Mouse (Mus musculus) CH12.LX (cell line): ENCODE measurements around the gene Dpyd. TPM values are rescaled to one million over a fixed set of nuclear protein-coding genes. Genes with fewer than 3 reads are reported as not detected.

Source experiments
- DNase-seq: peaks from one replicate; pipeline ENCODE4 v3.0.0-alpha.2; 2013; ENCODE audit errors: extremely low read depth
- H3K27ac ChIP-seq: 2 replicates; pipeline ENCODE4 v1.5.1; 2012; ENCODE audit warnings: low read depth, mild to moderate bottlenecking, control low read depth, moderate library complexity; ENCODE audit not compliant: insufficient read depth
- H3K27me3 ChIP-seq: replicated peaks from 2 replicates; pipeline ENCODE3; 2012; ENCODE audit warnings: inconsistent platforms
- H3K36me3 ChIP-seq, 2 experiments: replicated peaks in 1 of 2; 2 replicates each; pipeline versions ENCODE3 to v1.6.1; 2012; ENCODE audit warnings: inconsistent platforms in 1 of 2, low read length in 1 of 2, mild to moderate bottlenecking in 1 of 2, mixed read lengths in 1 of 2, moderate library complexity in 1 of 2; ENCODE audit not compliant: control insufficient read depth in 1 of 2, insufficient read depth in 1 of 2
- H3K4me1 ChIP-seq, 2 experiments: 2 replicates each; pipeline ENCODE4 v1.6.1; 2012; ENCODE audit warnings: inconsistent platforms in 1 of 2, moderate library complexity in 1 of 2; ENCODE audit not compliant: insufficient read depth in 2 of 2, control insufficient read depth in 1 of 2
- H3K4me2 ChIP-seq: 2 replicates; pipeline ENCODE4 v1.6.1; 2012; ENCODE audit warnings: low read depth, mild to moderate bottlenecking, control low read depth; ENCODE audit not compliant: poor library complexity, insufficient read depth, severe bottlenecking
- H3K4me3 ChIP-seq, 3 experiments: fragments of 150-350 bp in 1 of 3; sonication (generic) in 1 of 3; replicated peaks in 1 of 3; 2 replicates each; pipeline versions ENCODE3 to v1.5.1; 2011 to 2012; ENCODE audit warnings: low read depth in 2 of 3, low read length in 2 of 3, mild to moderate bottlenecking in 2 of 3, moderate library complexity in 2 of 3, control low read depth in 1 of 3, improper control_type of control experiment in 1 of 3, inconsistent platforms in 1 of 3, mixed read lengths in 1 of 3; ENCODE audit not compliant: poor library complexity in 1 of 3
- H3K79me2 ChIP-seq: replicated peaks from 2 replicates; pipeline ENCODE4 v1.6.1; 2012; ENCODE audit warnings: mild to moderate bottlenecking, moderate library complexity; ENCODE audit not compliant: control insufficient read depth, poor library complexity, insufficient read depth, severe bottlenecking; ENCODE audit errors: extremely low read depth
- H3K9ac ChIP-seq: 2 replicates; pipeline ENCODE4 v1.6.1; 2012; ENCODE audit warnings: low read depth, mild to moderate bottlenecking, control low read depth, moderate library complexity; ENCODE audit not compliant: insufficient read depth
- H3K9me3 ChIP-seq: replicated peaks from 2 replicates; pipeline ENCODE3; 2012; ENCODE audit warnings: low read length, inconsistent platforms, mixed read lengths
- CHD1 ChIP-seq: IDR thresholded peaks from 2 replicates; pipeline ENCODE4 v1.6.1; 2012; ENCODE audit warnings: low read depth, low read length, improper control_type of control experiment, inconsistent platforms
- ELF1 ChIP-seq: IDR thresholded peaks from 2 replicates; pipeline ENCODE4 v1.6.1; 2014; ENCODE audit warnings: low read depth, mild to moderate bottlenecking, inconsistent platforms, low read length, improper control_type of control experiment
- EP300 ChIP-seq: IDR thresholded peaks from 2 replicates; pipeline ENCODE4 v1.6.1; 2011; ENCODE audit warnings: low read length, improper control_type of control experiment
- GABPA ChIP-seq: IDR thresholded peaks from 2 replicates; pipeline ENCODE4 v1.6.1; 2012; ENCODE audit warnings: low read depth, low read length, improper control_type of control experiment, inconsistent platforms; ENCODE audit not compliant: insufficient replicate concordance
- IRF4 ChIP-seq: IDR thresholded peaks from 2 replicates; pipeline ENCODE4 v1.6.1; 2014; ENCODE audit warnings: low read depth, mild to moderate bottlenecking, inconsistent platforms, low read length, improper control_type of control experiment
- JUND ChIP-seq: conservative IDR thresholded peaks from 2 replicates; pipeline ENCODE4 v1.6.1; 2011; ENCODE audit warnings: low read depth, low read length, improper control_type of control experiment
- MAZ ChIP-seq: IDR thresholded peaks from 2 replicates; pipeline ENCODE4 v1.6.1; 2012; ENCODE audit warnings: low read depth, mild to moderate bottlenecking, inconsistent platforms, low read length, improper control_type of control experiment, moderate library complexity
- MEF2A ChIP-seq: IDR thresholded peaks from 2 replicates; pipeline ENCODE4 v1.6.1; 2014; ENCODE audit warnings: low read depth, mild to moderate bottlenecking, inconsistent platforms, low read length, improper control_type of control experiment, borderline replicate concordance
- MYC ChIP-seq: IDR thresholded peaks from 2 replicates; pipeline ENCODE4 v1.6.1; 2011; ENCODE audit warnings: low read depth, mild to moderate bottlenecking, improper control_type of control experiment, low read length
- POLR2A ChIP-seq: IDR thresholded peaks from 2 replicates; pipeline ENCODE4 v1.6.1; 2011; ENCODE audit warnings: low read depth, mild to moderate bottlenecking, improper control_type of control experiment, low read length
- POLR2AphosphoS2 ChIP-seq: IDR thresholded peaks from 2 replicates; pipeline ENCODE4 v1.6.1; 2011; ENCODE audit warnings: low read depth, low read length, improper control_type of control experiment
- RCOR1 ChIP-seq: conservative IDR thresholded peaks from 2 replicates; pipeline ENCODE4 v1.6.1; 2012; ENCODE audit warnings: low read depth, mild to moderate bottlenecking, inconsistent platforms, low read length, improper control_type of control experiment
- SMC3 ChIP-seq: IDR thresholded peaks from 2 replicates; pipeline ENCODE4 v1.6.1; 2011; ENCODE audit warnings: low read depth, low read length, improper control_type of control experiment
- TCF12 ChIP-seq: IDR thresholded peaks from 2 replicates; pipeline ENCODE4 v1.6.1; 2014; ENCODE audit warnings: low read depth, mild to moderate bottlenecking, inconsistent platforms, low read length, improper control_type of control experiment
- UBTF ChIP-seq: IDR thresholded peaks from 2 replicates; pipeline ENCODE4 v1.6.1; 2012; ENCODE audit warnings: low read depth, mild to moderate bottlenecking, inconsistent platforms, low read length, improper control_type of control experiment, moderate library complexity
- USF1 ChIP-seq: IDR thresholded peaks from 2 replicates; pipeline ENCODE4 v1.6.1; 2014; ENCODE audit warnings: low read depth, mild to moderate bottlenecking, inconsistent platforms, low read length, improper control_type of control experiment
- ZKSCAN1 ChIP-seq: IDR thresholded peaks from 2 replicates; pipeline ENCODE4 v1.6.1; 2012; ENCODE audit warnings: low read depth, inconsistent platforms, low read length, improper control_type of control experiment, borderline replicate concordance
- ZMIZ1 ChIP-seq: IDR thresholded peaks from 2 replicates; pipeline ENCODE4 v1.6.1; 2012; ENCODE audit warnings: low read depth, mild to moderate bottlenecking, inconsistent platforms, low read length, improper control_type of control experiment
- dilution Hi-C: fragments of 300-500 bp; cut with MboI; formaldehyde crosslinking; loops from 2 replicates; pipeline ENCODE4 v1.14.3; 2020; ENCODE audit warnings: low sequenced_read_pairs; ENCODE audit not compliant: extremely low pct_unique_long_range_greater_than_20kb, extremely low pct_ligation_motif_present
- in situ Hi-C: fragments of 300-500 bp; cut with MboI; formaldehyde crosslinking; loops from 3 replicates; pipeline ENCODE4 v1.14.3; 2019; ENCODE audit warnings: low sequenced_read_pairs, low pct_ligation_motif_present, low pct_unique_long_range_greater_than_20kb, mixed read lengths
- polyA plus RNA-seq: library from polyadenylated mRNA; unstranded; fragments of >175 nt; gene quantifications from 2 replicates; pipeline ENCODE4 v1.2.1, GENCODE M21; 2012; ENCODE audit warnings: low read depth; ENCODE audit not compliant: insufficient read length
- total RNA-seq, 2 experiments: library from RNA; depleted of rRNA; stranded (reverse); fragments of 300-350 nt in 1 of 2; fragments of >200 nt in 1 of 2; gene quantifications; 2 replicates each; pipeline ENCODE4 v1.2.3; 2012 to 2014

The Dpyd gene
- total and polyA plus RNA-seq, 3 experiments: not detected

- H3K4me1 ChIP-seq: no peaks in the 10 kb centered on the region
- H3K4me2 ChIP-seq: no peak overlapping the region
- dilution Hi-C loops (no loop called here), in situ Hi-C loops (no loop called here)
- DNase-seq: no peak
- H3K79me2 ChIP-seq: no peaks in the 10 kb centered on the region
- no peaks in the 10 kb centered on the region for H3K36me3 ChIP-seq
- H3K27ac ChIP-seq: no peak overlapping the region
- no peak overlapping the region for H3K4me3 ChIP-seq
- TF ChIP-seq ZKSCAN1 (no peak), TCF12 (no peak), MAZ (no peak), GABPA (no peak), POLR2AphosphoS2 (no peak), RCOR1 (no peak), CHD1 (no peak), MEF2A (no peak), JUND (no peak), IRF4 (no peak), ZMIZ1 (no peak), SMC3 (no peak), ELF1 (no peak), POLR2A (no peak), EP300 (no peak), UBTF (no peak), USF1 (no peak)
- peaks cover 27% of the 10 kb centered on the region for H3K9me3 ChIP-seq
- no peaks in the 10 kb centered on the region for H3K27me3 ChIP-seq
- no peak overlapping the region for H3K9ac ChIP-seq
Measured at GRCm38 (mm10) chr3:119314693-119315092, 752.8 kb downstream of the Dpyd start.

- TF ChIP-seq USF1: no peak
- no peak for TF ChIP-seq MYC
- no peak for TF ChIP-seq ZKSCAN1
Measured at GRCm38 (mm10) chr3:119329063-119329462, 767.1 kb downstream of the Dpyd start.

More at GRCm38 (mm10) chr3:119329063-119329462, 767.1 kb downstream of the Dpyd start:
- Histone ChIP-seq H3K27ac (no peak overlapping the region), H3K27me3 (no peaks in the 10 kb centered on the region), H3K4me3 (no peak overlapping the region), H3K36me3 (no peaks in the 10 kb centered on the region), H3K4me2 (no peak overlapping the region), H3K79me2 (no peaks in the 10 kb centered on the region), H3K9ac (no peak overlapping the region), H3K9me3 (peaks cover 45% of the 10 kb centered on the region), H3K4me1 (no peaks in the 10 kb centered on the region)
- in situ Hi-C loops (no loop called here), dilution Hi-C loops (no loop called here)
- no peak for DNase-seq
